Mouse (Mus musculus) activated CD4-positive, CD25-positive, alpha-beta regulatory T cell, adult 4 months (primary cell): ENCODE measurements around the gene Polq. TPM values are rescaled to one million over a fixed set of nuclear protein-coding genes. Genes with fewer than 3 reads are reported as not detected.

ENCODE experiments used
- ATAC-seq: one replicate; pipeline ENCODE4 v1.8.0; 2017
- polyA plus RNA-seq, 2 experiments: library from polyadenylated mRNA; unstranded; fragments of 100-300 nt; shearing (Covaris generic); gene quantifications; one replicate each; pipeline ENCODE4 v1.2.1; 2017

The Polq gene
- polyA plus RNA-seq, result 1 to 10 TPM; 3.0 to 3.3 TPM

DNA sequence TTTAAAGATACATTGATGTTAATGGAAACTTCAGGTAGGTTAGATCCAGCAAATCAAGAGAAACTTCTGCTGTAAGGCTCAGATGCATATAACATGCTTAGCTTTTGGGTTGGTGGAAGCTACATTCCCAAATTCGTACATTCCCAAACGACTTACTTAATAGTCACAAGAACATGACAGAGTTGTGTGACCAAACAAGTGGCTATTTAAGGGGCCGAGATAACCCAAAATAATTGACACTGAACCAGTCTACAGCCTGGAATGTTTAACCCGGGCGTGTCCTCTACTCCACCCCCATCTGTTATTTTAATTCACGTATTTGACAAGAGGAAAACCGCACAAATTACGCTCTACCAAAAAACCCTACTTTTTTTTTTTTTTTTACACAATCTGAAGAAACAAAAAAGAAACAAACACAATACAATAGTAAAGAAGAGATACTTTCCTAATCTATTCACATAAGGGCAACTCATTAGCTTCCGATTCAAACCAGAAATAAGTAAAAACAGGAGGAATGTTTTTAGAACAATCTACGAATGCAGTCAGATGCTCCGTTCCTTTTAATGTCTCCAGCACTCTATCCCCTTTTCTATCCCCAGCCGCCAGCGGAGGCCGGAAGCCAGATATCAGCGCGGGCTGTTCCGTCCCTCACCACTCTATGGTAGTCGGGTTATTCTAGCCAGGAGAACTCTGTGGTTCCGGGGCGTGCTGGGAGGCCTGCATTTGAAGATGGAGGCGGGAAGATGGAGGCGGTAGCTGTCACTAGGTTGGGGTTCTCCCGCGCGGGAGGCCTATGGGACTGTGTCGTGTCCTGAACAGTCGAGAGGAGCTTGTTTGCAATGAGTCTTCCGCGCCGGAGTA is at the start of gene Polq:
Gene Polq (plus strand): TSS at position 726 of the 861 bp plus-strand sequence.
- ATAC-seq, result peak; percentile 97

DNA sequence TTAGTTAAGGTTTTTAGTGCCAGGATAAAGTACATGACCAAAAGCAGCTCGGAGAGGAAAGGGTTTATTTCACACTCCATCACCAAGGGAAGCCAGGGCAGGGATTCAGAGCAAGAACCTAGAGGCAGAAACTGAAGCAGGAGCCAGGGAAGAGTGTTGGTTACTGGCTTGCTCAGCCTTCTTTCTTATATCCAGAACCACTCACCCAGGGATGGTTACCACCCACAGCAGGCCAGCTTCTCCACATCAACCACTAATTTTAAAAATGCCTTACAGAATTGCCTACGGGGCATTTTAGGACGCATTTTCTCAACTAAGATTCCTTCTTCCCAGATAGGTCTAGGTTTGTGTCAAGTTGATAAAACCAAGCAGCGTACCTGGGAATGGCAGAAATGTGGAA is 48.2 kb upstream of the Polq start:
- no peak for ATAC-seq

DNA sequence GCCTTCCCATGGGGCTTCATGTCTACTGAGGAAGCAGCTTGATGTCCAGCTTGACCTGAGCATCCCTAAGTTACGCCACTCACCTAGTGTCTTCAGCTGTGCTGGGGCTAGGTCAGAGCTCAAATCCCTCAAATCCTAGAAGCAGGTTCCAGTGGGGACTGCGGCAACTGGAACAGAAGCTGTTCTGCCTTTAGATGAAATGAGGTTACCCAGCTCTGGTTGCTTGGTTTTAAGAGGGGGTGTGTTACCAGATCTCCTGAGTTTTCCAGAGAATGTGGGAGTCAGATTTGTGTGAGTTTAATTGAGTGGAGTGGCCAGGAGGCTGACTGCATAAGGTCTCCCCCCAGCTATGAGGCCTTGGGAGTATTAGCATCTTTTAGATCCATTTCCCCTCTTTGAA is 32.5 kb upstream of the Polq start:
- no peak for ATAC-seq

DNA sequence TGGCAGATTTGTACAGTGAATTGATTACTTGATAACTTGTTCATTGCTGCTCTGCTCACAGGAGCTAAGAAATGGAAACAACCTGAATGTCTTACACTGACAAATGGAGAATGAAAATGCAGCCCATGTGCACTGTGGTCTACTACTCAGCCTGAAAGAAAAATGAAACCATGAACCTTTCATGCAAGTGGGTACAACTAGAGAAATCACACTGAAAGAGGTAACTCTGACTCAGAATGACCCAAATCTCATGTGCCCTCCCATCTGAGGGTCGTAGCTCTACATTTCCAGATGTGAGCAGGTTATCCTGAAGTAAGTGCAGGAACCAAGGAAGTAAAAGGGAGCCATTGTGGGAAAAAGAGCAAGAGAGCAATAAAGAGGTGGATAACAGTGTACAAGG is 27.8 kb upstream of the Polq start:
- no peak for ATAC-seq

DNA sequence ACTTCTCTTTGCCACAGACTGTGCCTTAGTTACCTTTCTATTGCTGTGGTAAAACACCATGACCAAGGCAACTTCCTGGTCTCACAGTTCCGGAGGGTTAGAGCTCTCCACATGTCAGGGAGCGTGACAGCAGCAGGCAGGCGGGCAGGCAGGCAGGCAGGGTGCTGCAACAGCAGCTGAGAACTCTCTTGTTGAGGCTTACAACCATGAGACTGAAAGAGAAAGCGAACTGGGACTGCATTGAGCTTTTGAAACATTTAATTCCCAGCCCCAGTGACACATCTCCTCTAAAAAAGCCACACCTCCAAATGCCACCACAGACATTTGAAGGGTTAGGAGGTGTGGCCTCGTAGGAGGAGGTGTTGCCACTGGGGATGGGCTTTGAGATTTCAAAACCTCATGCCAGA is 25.9 kb upstream of the Polq start:
- ATAC-seq, result peak; percentile 83

DNA sequence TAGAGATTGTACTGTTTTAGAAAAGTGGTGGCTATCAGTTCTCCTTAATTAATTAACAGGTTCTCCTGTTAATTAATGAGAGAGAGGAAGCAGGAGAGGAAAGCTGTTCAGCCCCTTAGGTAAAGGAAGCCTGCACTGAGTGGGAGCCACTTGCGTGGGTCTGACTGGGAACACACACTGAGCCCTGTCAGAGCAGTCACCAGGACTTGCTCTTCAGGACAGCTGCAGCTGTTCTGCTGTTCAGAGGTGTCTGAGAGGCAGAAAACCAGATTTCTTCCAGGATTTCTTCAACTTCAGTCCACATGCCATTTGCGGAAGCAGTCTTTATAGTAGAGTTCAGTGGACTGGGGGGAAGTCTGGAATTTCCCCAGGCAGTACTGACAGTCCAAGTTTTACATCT is 24.2 kb upstream of the Polq start:
- no peak for ATAC-seq

DNA sequence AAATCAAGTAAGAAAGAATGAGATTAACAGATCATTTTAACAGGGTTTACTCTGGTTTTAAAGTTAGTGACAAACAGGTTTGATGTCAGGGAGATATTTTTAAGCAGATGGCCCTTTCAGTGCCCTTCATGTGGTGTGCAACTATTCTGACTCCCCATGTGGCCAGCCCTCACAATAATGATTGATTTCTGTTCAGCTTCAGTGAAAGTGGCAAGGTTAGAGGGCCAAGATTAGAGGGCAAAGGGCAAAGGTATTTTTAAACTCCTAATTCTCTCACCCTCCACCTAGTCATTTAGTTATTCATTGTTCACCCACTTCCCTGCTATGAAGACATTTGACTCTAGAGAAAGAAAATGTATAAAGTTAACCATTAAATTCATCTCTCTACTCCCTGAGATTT is 23.5 kb upstream of the Polq start:
- ATAC-seq, result no peak

DNA sequence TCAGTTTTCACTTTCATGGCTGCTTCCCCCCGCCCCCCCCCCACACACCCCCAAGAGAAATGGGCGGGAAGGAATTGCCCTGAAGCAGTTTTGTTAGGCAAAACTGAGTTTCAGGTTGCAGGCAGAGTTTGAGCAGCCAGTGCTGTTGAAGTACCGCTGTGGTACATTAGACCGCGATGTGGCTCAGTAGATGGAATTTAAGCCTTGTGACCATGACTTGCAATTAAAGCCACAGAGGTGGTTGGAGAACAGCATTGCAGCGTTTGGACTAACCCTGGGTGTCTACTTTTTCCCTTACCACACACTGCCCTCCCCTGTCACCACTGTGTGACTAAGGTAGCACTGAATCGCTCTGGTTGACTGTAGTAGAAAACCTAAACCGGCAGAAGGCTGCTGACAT is 22.1 kb upstream of the Polq start:
- ATAC-seq, result no peak

DNA sequence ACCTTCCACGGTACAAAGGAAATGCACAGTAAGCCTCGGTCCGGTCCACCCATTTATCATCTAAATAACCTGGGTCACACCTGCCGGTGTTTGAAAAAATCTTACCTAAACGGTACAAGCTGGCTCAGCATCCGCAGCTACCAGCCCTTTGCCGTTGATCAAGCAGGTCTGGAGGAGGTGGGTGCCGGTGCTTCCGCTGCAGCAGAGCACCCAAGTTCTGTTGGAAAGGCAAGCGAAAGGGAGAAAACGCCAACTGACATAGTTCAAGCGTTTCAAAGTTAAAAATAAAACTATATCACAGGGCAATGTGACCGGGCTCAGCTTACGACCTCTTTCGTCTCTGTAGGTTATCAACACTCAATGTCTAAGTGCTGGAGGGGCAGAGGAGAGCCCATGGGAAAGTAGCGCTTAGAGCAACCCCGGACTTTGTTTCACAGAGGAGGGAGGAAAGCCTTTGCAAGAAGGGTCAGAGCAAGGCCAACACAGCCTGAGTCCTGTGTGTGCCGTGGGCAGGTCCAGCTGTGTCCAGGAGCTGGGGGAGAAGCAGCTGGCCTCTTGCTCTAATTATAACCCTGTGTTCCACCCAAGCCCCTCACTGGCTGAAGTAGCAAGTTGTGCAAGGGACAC is 21.5 kb upstream of the Polq start, which contains the start of gene Fbxo40:
Gene Fbxo40 (minus strand): TSS at position 469 of the 627 bp plus-strand sequence.
- ATAC-seq, result no peak

DNA sequence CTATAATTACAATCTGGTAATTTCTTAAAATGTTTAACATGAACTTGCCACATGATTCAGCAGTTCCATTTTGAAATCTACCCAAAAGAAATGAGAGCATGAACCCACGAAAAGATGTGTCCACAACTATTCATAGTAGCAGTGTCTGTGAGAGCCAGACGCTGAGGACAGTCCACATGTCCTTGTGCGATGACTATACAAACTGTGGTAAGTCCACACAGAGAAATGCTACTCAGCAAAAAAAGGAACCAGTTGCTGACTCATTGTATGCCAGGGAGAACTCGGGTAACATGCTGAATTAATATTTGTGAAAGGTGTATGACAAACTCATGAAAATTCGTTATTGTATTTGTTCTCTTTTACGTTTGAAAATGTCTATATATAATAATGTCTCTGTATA is 13.9 kb upstream of the Polq start:
- no peak for ATAC-seq

DNA sequence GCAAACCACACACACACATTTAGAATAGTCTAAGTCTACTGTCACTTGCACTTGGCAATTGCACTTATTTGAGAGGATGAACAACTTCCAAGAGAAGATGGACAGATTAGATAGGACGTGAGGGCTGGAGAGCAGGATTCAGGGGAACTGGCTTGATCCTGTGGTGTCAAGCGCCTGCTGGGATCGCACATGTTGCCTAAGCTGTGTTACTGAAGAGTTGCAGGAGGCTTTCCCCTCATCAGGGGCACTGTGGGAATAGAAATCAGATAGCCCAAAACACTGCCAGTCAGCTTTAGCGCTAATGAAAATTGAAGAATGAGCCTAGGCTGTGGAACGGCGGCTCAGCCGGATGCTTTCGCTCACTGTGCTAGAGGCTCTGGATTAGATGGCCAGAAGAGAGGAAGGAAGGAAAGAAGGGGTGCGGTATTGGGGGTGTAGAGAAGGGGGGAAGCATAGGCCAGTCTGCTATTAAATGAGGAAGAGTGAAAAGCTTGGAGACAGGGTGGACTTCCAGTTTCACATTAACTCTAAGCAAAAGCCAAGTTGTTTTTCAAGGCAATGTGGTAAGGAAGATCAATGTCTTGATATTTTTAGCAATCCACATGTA is 12.1 kb upstream of the Polq start:
- ATAC-seq, result no peak

DNA sequence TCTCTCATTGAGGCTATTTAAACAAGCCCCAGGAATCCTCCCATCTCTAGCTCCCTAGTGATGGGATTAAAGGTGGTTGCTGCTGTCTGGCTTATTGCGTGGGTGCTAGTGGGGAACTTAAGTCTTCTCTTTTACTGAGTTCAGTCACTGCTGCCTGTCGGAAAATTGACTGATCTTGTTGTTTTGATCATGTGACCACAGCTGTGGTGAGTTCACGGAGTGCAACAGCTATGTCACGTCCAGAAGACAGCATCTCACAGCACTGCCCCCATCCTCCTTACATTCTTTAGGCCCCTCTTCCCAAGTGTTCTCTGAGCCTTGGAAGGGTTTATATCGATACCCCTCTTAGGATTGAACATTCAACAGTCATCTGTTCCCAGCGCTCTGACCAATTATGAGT is 2.3 kb upstream of the Polq start:
- ATAC-seq, result no peak

DNA sequence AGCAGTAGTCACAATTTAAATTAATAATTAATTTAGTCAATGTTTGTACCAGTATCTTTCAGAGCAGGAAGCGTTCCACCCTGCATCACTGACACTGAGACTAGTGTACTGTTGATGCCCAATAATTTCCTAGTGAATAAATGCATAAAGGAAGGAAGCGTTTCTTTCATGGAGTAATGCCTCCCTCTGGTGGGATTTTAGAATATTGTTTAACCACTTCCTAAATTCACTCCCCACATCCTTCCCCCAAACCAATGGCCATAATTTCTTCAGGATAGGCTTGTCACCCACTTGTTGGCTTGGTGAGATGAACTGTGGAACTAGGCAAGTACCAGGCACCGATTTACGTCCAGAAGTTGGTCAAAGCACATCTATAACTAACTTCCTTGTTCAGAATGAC is 1.2 kb upstream of the Polq start:
- peak; percentile 34 for ATAC-seq

DNA sequence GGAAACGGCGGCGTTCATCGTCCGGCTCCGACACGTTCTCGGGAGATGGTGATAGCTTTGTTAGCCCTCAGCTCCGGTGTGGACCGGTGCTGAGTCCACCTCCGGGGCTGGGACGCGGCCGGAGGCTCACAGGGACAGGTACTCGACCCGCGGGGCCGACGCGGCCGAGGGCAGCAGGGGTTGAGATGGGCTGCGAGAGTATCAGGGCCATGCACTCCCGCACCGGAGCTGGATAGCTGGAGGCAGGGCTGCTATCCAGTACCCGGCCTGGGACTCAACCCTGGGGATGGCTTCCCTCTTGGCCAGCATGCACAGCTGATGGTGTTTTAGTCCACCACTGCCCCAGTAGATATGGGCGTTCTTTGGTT is 320 bp downstream of the Polq start:
- ATAC-seq, result peak; percentile 13

DNA sequence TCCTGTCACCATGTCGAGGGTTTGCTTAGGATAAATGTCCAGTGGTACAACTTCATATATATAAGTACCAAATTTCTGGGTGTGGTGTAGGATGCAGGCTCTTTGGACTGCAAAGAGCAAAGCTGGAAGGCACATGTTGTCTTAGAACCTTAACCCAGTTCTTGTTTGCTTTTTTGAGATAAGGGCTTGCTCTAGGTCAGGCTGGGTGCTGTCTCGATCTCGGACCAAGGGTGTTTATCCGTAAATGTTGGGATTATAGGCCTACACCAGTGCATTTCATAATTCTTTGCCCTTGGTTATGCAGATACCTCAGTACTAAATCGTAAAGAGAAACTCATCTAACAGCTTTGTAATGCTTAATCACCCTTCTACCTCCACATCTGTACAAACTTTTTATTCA is 750 bp downstream of the Polq start:
- ATAC-seq, result no peak

DNA sequence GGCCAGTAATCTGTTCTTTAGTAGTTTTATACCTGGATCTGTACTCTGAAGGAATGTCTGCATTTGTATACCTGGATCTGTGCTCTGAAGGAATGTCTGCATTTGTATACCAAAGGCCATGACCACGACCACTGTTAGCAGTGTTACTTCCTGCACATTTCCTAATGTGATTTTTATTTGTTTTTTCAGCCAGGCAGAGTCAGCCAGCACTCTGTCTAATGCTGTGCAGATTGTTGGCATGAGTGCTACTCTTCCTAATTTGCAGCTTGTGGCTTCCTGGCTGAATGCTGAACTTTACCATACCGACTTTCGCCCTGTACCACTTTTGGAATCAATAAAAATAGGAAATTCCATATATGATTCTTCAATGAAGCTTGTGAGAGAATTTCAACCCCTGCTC is 16.0 kb downstream of the Polq start:
- no peak for ATAC-seq

DNA sequence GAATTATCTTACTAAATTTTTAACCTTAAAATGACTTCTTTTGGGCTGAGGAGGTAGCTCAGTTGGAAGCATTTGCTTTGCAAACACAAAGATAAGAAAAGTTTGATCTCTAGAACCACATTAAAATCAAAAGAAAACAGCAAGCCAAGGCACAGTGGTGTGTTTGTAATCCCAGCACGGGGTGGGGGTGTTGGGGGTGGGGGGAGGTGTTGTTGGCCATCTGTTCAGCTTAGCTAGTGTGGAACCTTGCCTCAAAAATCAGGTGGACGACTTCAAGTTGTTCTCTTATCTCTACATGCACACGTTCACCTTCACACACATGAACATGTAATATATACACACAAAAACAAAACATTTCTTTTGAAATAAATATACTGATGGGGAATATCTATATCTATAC is 20.4 kb downstream of the Polq start:
- ATAC-seq, result no peak

DNA sequence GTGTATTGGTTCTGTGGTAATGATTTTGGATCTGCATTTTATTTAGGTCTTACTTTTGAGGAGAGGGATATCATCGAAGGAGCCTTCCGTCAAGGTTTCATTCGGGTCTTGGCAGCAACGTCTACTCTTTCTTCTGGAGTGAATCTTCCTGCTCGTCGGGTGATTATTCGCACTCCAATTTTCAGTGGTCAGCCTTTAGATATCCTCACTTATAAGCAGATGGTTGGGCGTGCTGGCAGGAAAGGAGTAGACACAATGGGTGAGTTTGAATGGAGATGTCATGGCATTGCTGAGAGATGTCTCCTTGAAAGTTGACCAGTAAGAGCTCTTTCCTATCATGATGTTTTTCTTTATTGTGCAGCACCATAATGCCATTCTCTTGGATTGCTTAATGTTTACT is 23.2 kb downstream of the Polq start:
- no peak for ATAC-seq

DNA sequence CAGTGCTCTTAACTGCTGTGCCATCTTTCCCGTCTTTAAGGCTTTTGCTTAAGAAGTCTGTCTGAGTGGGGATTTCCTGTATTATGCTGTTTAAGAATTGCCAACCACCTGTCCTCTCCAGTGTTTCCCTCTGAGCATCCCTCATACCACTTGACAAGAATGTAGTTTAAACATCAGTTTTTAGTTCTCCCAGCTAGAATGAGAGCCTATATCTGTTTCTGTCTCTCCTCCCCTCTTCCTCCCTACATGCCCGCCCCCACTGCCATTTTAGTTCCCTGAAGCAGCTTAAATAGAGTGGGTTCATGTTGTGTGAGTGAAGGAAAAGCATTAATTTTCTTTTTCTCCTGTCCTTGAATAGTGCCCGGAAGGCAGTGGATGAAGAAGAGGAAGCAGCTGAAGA is 48.0 kb downstream of the Polq start:
- no peak for ATAC-seq

DNA sequence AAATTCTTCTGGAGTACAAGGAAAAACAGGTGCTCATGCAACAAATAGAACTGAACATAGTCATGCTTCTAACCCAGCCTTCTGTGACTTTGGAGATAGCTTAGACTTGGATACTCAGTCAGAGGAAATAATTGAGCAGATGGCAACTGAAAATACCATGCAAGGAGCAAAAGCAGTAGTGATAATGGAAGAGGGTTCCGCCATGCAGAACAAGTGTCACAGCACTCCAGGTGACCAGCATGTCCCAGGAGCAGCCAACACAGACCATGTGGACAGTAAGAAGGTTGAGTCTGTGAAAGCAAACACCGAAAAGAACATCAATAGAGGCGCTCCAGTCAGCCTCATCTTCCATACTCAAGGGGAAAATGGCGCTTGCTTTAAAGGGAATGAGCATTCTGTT is 49.7 kb downstream of the Polq start:
- no peak for ATAC-seq

DNA sequence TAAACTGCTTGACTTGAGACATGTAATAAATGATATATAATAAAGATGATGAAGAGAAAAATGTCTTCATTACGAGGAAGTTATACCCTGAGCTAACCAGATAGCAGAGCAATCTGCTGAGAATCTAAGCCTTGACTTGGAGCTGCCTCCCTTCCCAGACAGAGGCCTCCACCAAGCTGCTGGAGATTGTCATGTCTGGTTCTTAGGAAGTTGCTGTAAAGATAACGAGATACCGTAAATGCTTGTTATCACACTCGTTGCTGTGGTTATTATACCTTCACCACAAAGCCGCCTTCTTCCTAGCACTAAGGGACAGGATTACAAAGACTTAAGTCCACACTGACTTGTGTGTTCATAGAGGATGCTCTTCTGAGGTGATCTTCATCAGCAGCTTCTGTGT is 60.8 kb downstream of the Polq start:
- no peak for ATAC-seq

DNA sequence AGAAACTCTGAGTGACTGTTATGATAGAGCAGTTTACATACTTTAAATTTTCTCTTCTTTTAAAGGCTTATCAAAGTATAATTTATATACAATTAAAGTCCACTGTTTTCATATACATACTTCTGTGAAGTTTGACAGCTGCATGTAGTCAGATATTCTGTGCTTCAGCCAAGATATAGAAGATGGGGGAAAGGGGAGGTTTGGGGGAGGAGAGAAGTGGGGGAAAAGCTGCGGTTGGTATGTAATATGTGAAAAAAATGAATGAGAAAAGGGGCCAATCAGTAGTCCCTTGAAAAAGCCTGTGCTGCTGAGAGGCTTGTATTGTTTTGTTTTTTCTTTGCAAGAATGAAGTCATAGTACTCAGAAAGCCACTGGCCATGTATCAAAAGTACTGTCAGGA is 78.1 kb downstream of the Polq start:
- no peak for ATAC-seq

DNA sequence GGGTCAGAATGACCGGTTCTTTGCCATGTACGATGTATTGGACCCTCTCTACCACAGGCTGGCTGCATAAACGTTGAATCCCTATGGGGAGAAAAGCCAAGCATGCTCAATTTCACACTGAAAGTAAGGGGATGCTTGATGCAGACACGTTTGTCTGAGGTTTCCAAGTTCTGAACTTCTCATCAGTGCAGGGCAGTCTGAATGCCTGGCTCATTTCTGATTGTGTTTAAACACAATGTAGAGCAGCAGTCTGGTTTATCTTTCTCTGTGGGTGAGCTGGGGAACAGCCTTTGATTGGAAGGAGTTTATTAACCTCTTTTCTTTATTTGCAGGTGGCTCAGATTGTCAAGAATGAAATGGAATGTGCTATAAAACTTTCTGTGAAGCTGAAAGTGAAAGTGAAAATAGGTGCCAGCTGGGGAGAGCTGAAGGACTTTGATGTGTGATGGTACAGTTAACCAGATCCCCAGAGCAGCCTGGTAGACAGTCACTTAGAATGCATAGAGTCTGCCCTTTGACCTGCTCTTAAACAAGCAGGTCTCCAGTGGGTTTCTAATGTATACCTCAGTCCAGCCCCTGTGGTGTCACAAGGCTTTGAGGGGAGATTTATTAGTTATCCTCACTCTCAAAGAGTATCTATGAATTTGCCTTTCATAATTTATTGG is 82.7 kb downstream of the Polq start:
- peak; percentile 91 for ATAC-seq
